Mouse (Mus musculus) gastrocnemius, postnatal 36 days (tissue): ENCODE results near the gene Gm49405. TPM values are rescaled to one million over a fixed set of nuclear protein-coding genes. Genes with fewer than 3 reads are reported as not detected.
"Not testable (repeated sequence)": the region's sequence is repeated elsewhere in the genome, so short reads cannot be mapped to it uniquely, and the experiment has no call there.

Experiments
- DNase-seq, 2 experiments: peaks; one replicate each; pipeline ENCODE4 v3.0.0; 2022
- intact Hi-C: fragments of 180-260 bp; cut with DNase I; formaldehyde crosslinking; loops from one replicate; pipeline ENCODE4 v1.15.1; 2025
- total RNA-seq, 2 experiments: library from RNA; stranded (reverse); gene quantifications; 2 replicates each; pipeline ENCODE4 v1.2.3; 2021

Gene Gm49405
- total RNA-seq, 2 experiments from 2014 or later = 0.13 to 0.20 TPM

DNA sequence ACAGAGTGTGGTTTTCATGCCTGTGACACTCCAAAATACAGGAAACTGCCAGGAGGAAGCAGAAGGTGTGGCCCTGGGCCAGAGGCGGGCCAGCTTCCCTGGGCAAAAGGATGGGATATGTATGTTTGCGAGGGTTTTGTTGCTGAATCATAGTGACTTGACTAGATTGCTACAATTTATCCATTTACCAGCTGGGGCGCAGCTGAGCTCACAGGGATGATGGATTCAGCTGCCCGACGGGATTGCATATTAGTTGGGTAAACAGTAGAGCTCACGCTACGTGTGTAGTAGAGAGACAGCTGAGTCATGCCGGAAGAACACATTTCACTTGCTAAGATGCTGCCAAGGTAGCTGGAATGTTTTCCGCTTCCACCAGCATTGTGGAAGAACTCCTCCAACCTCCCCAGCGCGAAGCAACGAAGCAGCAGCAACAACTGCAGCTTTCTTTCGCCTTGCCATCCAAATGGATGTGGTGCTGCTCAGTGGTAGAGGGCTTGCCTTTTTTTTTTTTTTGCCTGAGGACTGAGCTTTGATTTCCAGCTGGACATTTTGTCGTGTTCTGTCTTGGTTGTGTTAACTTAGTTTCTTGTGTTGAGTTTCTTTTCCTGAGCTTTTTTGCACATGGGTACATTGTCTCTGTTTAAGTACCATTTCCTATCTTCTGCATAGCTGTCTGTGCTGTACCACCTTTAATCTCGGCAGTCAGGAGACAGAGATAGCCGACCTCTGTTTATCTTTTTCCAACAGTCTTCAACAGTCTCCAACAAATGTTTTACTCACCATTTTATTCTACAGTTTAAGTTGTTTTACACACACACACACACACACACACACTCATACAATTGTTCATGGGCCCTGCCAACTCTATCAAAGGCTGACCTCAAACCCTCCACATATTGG, 45.8 kb downstream of the Gm49405 start, which contains the start of gene Gstp2:
Gene Gstp2 (minus strand): TSS at position 58 of the 900 bp plus-strand sequence.
- intact Hi-C loops = no loop called here
- DNase-seq = peak; percentile 73 to 75

- intact Hi-C loops = loop anchor here (1.0 kb wide), 1 partner anchor 27 kb away; no protein-coding TSS in a partner anchor
- no peak for DNase-seq
Measured at GRCm38 (mm10) chr19:4046866-4047254, 46.4 kb downstream of the Gm49405 start.

- peak; percentile 66 to 73 for DNase-seq
- intact Hi-C loops = loop anchor here (1.0 kb wide), 1 partner anchor 28 kb away; no protein-coding TSS in a partner anchor
Measured at GRCm38 (mm10) chr19:4047859-4048258, 47.4 kb downstream of the Gm49405 start.

GRCm38 (mm10) chr19:4049069-4049468, 48.6 kb downstream of the Gm49405 start:
- DNase-seq, intact Hi-C loops: not testable (repeated sequence)

DNA sequence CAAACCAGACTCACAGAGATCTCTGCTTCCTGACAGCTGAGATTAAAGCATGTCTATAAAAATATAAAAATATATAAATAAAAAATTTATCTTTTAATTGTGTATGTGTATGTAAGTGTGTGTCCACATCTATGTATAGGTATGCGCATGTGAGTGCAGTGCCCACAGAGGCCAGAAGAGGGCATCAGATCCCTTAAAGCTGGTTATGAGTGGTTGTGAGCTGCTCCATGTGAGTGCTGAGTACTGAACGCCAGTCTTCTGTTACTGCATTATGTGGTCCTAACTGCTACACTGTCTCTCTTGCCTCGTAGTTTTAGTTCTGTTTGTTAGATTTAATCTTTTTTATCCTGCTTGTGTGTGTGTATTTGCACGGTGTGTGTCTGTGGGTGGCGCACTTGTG, 50.6 kb downstream of the Gm49405 start:
- no peak for DNase-seq
- intact Hi-C loops = no loop called here

DNA sequence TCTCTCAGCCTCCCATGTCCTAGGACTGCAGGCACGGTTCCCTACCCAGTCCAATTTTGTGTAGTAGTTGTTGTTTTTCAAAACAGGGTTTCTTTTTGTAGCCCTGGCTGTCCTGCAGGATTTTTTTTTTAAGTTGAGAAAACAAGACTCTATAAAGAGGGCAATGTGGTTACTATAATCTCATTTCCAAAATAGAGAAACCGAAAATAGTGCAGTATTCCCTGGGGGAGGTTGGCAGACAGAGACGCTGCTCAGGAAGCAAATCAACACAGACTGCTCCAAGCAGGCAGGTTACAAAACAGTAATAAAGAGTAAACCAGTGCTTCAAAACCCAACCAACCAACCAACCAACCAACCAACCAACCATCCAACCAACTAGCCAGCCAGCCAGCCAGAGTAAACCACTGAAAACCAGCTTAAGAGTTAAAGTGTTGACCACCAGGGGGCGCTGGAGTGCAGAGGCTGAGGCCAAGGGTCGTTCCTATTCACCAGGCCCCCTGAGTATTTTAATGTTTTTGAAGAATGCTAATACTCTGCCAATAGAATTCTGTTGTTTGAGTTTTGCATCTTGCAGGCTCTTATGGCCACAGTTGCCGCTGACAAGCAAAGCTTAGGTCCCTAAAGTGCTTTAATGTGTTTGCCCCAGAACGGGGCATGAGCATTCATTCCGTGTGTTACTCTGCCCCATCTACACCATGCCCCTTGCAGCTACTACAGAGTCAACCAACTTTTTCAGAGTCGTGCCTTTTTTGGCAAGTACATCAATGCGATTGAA, 51.5 kb downstream of the Gm49405 start:
- peak; percentile 54 to 61 for DNase-seq
- intact Hi-C loops = loop anchor here (2.0 kb wide), 1 partner anchor 175 kb away; no protein-coding TSS in a partner anchor

DNA sequence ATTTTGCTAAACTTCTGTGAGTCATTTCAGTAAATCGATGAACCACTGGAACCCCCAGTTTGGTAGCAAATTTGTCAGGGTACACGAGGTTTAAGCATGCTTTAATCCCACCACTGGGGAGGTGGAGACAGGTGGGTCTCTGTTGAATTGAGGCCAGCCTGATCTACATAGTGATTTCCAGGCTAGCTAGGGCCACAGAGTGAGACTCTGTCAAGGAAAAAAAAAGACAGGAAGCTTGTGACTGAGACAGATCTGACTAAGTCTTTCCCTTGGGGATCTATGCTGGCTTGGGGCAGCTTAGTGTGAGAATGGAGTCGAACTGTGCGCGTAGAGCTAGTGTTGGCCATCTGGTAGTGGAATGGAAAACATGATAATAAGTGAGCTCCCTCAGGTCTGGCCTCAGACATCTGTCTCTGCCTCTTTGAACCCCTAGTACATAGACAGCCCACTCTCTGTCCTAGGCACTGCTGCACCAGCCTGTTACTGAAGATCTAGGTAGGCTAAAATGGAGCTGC, 52.1 kb downstream of the Gm49405 start:
- no peak for DNase-seq
- intact Hi-C loops = loop anchor here (2.0 kb wide), 1 partner anchor 174 kb away; no protein-coding TSS in a partner anchor

- no peak for DNase-seq
- intact Hi-C loops = no loop called here
Measured at GRCm38 (mm10) chr19:4054613-4055012, 54.2 kb downstream of the Gm49405 start.

Other genes starting within 250 kb of the Gm49405 start
- gene Kmt5b, start 233.2 kb upstream of the Gm49405 start, total RNA-seq = 10 to 100 TPM; 20.8 to 22.5 TPM
- gene Chka, start 148.9 kb upstream of the Gm49405 start, total RNA-seq = 1 to 10 TPM; 1.4 to 2.4 TPM
- 1 to 10 TPM; 4.8 to 5.9 TPM for gene Tcirg1, start 93.5 kb upstream of the Gm49405 start, total RNA-seq
- gene Ndufs8, start 87.9 kb upstream of the Gm49405 start, total RNA-seq = 100 to 1,000 TPM; 242 to 273 TPM
- gene Aldh3b1, start 70.8 kb upstream of the Gm49405 start, total RNA-seq = 1 to 10 TPM in 1 of 2 experiments, under 1 TPM in 1; 0.92 to 1.6 TPM
- gene Unc93b1, start 65.4 kb upstream of the Gm49405 start, total RNA-seq = 1 to 10 TPM; 5.1 to 7.7 TPM
- not detected for gene Aldh3b3, start 42.0 kb upstream of the Gm49405 start, total RNA-seq
- gene Aldh3b2, start 28.3 kb upstream of the Gm49405 start, total RNA-seq = under 1 TPM; 0.20 to 0.23 TPM
- 1 to 10 TPM; 2.0 to 3.2 TPM for gene Acy3, start 14.1 kb upstream of the Gm49405 start, total RNA-seq
- not detected for gene Tbx10, start 7.9 kb upstream of the Gm49405 start, total RNA-seq
- 10 to 100 TPM; 22.5 to 23.0 TPM for gene Nudt8, start within 50 bp of the Gm49405 start, total RNA-seq
- under 1 TPM; 0.79 to 0.82 TPM for gene Doc2g, start 2.7 kb downstream of the Gm49405 start, total RNA-seq
- gene Ndufv1, start 12.2 kb downstream of the Gm49405 start, total RNA-seq = 100 to 1,000 TPM; 417 to 445 TPM
- gene Gstp1, start 37.4 kb downstream of the Gm49405 start, total RNA-seq = 100 to 1,000 TPM; 344 to 368 TPM
- 100 to 1,000 TPM; 148 to 162 TPM for gene Gstp2, start 45.4 kb downstream of the Gm49405 start, total RNA-seq
- gene Gstp3, start 58.9 kb downstream of the Gm49405 start, total RNA-seq = not detected
- gene Cabp2, start 81.0 kb downstream of the Gm49405 start, total RNA-seq = not detected
- 10 to 100 TPM; 20.0 to 22.3 TPM for gene Cdk2ap2, start 96.6 kb downstream of the Gm49405 start, total RNA-seq
- gene Pitpnm1, start 99.4 kb downstream of the Gm49405 start, total RNA-seq = 1 to 10 TPM; 3.8 to 4.0 TPM
- gene Aip, start 125.2 kb downstream of the Gm49405 start, total RNA-seq = 10 to 100 TPM; 58.2 to 68.0 TPM
- gene Gpr152, start 139.2 kb downstream of the Gm49405 start, total RNA-seq = not detected
- not detected for gene Cabp4, start 143.4 kb downstream of the Gm49405 start, total RNA-seq
- 10 to 100 TPM; 13.9 to 15.3 TPM for gene Coro1b, start 148.0 kb downstream of the Gm49405 start, total RNA-seq
- 1 to 10 TPM in 1 of 2 experiments, under 1 TPM in 1; 0.86 to 1.8 TPM for gene Ptprcap, start 153.0 kb downstream of the Gm49405 start, total RNA-seq
- gene Rps6kb2, start 162.7 kb downstream of the Gm49405 start, total RNA-seq = 10 to 100 TPM; 25.2 to 26.8 TPM
- gene Carns1, start 174.9 kb downstream of the Gm49405 start, total RNA-seq = 10 to 100 TPM; 26.0 to 26.2 TPM
- 1 to 10 TPM; 4.7 to 5.6 TPM for gene Tbc1d10c, start 190.7 kb downstream of the Gm49405 start, total RNA-seq
- gene Ppp1ca, start 191.4 kb downstream of the Gm49405 start, total RNA-seq = 100 to 1,000 TPM; 196 to 211 TPM
- gene Rad9a, start 201.0 kb downstream of the Gm49405 start, total RNA-seq = 1 to 10 TPM; 2.3 to 2.9 TPM
- gene Clcf1, start 213.6 kb downstream of the Gm49405 start, total RNA-seq = under 1 TPM; 0.52 to 0.61 TPM
- gene AC109138.7, start 213.7 kb downstream of the Gm49405 start, total RNA-seq = not detected
- 10 to 100 TPM; 16.0 to 21.1 TPM for gene Pold4, start 231.3 kb downstream of the Gm49405 start, total RNA-seq